Mouse (Mus musculus) urinary bladder, adult 18-20 months (tissue): ENCODE results near the gene Rap1b.

Experiments
- DNase-seq, 2 experiments: peaks; one replicate each; pipeline ENCODE4 v3.0.0; 2022; ENCODE audit warnings: low spot score in 2 of 2, mixed read lengths in 2 of 2

Rap1b gene

DNA sequence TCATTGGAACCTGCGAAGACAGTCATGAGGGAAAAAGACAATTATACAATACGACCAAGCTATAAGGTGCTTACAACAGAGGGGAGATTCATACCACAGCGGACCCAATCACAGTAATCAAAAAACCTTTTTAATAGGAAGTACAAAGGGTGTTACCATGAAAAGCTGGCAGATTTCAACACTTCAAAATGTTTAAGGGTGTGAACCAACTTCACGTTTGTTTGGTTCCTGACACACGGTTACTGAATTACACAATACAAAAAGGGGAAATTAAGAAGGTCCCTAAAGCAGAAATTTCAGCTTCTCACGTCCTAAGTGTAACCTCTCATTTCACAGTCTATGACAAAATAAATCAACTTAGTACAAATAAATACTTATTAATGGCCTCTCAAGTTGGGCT, 27.2 kb downstream of the Rap1b start:
- DNase-seq = no peak

DNA sequence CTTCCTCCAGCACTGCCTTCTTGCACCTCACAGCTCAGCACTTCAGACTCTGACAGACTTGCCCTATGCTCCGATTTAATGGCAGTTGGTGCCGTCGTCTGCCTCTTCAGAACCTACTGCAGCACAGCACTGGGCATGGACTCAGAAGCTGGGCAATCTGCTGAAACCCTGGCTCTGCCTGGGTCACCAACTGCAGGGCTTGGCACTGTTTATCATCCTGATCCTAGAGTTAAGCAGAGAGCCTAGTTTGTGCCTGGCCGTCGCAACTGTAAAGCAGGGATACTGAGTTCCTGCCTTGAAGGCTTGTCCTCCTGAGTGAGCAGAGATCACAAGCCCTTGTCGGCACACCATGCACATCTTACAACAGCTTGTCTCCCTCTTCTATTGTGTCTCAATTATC, 29.1 kb downstream of the Rap1b start:
- DNase-seq = no peak

GRCm38 (mm10) chr10:117812501-117812900, 33.3 kb downstream of the Rap1b start:
- no peak for DNase-seq

- no peak for DNase-seq
These were observed 34.3 kb downstream of the Rap1b start for GRCm38 (mm10) chr10:117811555-117811954.

- no peak for DNase-seq
These were observed 35.3 kb downstream of the Rap1b start for GRCm38 (mm10) chr10:117810506-117810905.

- no peak for DNase-seq
These were observed 37.8 kb downstream of the Rap1b start for GRCm38 (mm10) chr10:117808068-117808467.

GRCm38 (mm10) chr10:117805919-117806318, 39.9 kb downstream of the Rap1b start:
- no peak for DNase-seq

DNA sequence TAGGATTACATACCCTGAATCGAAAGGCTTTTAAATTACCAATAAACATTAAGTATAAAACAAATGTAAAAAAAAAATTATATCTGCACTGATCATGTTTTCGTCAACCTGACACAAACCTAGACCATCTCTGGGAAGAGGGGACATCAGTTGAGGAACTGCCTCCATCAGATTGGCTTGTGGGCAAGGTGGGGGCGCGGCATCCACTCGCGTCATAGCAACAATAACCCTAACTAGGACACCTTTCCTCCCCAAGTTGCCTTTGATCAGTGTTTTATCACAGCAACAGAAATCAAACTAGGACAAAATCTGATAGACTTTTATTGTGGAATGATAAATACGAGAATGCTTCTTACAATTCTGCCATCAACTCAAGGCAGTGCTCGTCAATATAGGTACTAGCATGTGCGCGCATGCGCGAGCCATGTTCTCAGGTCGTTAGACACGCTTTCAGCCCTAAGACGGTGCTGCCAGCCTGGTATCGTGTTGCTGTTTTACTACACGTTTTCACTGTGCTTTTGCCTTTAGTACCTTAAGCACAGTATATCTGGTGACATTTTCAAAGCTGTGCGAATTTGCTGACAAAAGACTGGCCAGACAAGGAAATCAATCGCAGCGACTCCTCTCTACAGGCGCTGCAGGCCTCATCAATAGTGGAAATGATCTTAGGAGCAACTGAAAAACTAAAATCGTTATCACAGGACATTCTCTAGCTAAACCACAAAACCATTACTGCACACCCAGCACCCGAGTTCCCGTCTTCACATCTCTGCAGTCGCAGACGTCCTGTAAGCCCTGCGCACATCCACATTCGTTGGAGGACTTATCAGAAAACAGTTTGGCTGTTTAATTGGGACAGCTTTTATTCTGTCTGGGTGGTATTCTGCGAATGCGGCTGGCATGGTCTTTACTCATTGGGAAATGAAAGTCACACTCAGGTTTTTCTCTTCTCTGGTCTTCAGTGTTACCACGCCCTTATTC, 41.7 kb downstream of the Rap1b start:
- no peak for DNase-seq

- DNase-seq = no peak
These were observed 43.9 kb downstream of the Rap1b start for GRCm38 (mm10) chr10:117801886-117802285.

DNA sequence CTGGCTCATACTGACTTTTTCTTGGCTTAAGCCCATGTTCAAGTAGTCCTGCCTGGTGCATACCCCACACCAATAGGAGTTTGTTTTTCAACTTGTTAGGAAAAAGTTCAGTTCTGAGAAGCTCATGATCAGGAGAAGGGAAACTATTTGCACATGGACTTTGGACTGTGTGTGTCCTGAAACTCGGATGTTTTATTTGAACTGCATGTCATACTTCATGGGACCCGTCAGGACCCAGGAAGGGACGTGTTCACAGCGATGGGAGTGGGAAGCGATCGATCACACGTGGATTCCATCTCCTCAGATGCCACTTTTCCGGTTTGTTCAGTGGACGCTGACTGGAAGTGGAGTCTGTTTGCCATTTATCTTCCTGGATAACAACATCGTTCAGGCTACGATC, 46.0 kb downstream of the Rap1b start:
- no peak for DNase-seq

GRCm38 (mm10) chr10:117798436-117799035, 47.3 kb downstream of the Rap1b start:
- DNase-seq = no peak

DNA sequence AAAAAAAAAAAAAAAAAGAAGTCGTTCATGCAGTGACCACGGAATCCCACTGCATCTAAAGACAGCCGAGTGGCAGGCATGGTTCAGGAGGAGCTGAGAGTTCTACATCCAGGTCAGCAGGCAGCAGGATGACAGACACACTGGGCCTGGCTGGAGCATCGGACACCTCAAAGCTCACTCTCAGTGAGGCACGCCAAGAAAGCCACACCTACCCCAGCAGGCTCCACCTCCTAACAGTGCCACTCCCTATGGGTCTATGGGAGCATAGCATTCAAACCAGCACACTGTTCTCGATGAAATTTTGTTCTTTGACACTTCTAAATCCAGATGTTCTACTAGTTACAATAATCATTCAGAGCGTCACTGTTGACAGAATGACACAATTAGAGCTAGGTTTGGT, 48.2 kb downstream of the Rap1b start:
- DNase-seq = no peak

DNA sequence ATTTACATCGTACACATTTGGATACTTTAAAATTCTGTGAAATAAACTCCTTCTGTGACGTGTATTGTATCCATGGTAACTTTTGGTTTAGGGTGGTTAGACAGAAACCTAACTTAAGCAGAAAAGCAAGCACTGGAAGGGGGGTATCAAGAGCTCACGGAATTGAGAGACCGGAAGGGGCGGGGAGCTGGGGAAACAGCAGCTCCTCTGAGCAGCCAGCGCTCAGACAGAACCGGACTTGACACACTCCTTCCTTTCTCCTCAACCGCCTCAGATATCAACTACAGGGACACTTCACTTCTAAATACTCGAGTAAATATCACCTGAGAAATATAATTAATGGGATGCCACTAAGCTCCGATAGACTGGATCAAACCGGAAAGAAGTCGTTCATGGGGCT, 48.7 kb downstream of the Rap1b start:
- no peak for DNase-seq

GRCm38 (mm10) chr10:117796181-117796580, 49.7 kb downstream of the Rap1b start:
- DNase-seq = no peak

- no peak for DNase-seq
These were observed 50.6 kb downstream of the Rap1b start for GRCm38 (mm10) chr10:117795206-117795605.

- no peak for DNase-seq
These were observed 52.3 kb downstream of the Rap1b start for GRCm38 (mm10) chr10:117793436-117794030.

- peak; percentile 100 for DNase-seq
These were observed 53.4 kb downstream of the Rap1b start, which contains the start of gene Nup107 for GRCm38 (mm10) chr10:117792141-117793091. Gene Nup107, minus strand, starts transcription at chr10:117792705.

DNA sequence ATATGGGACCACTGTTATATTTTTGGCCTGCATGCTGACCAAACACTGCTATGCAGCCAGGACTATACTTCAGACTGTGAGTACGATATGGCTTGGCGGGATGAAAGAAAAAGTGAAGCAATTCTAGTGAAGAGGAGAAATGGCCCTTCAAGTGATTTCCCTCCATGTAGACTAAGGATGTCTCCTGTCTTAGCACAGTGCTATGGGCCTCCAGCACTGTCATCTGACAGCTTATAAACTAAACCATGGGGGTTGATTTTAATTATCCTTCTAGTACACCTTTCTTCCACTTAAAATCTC, 54.7 kb downstream of the Rap1b start:
- DNase-seq = no peak

GRCm38 (mm10) chr10:117790421-117791170, 55.2 kb downstream of the Rap1b start:
- DNase-seq = no peak

DNA sequence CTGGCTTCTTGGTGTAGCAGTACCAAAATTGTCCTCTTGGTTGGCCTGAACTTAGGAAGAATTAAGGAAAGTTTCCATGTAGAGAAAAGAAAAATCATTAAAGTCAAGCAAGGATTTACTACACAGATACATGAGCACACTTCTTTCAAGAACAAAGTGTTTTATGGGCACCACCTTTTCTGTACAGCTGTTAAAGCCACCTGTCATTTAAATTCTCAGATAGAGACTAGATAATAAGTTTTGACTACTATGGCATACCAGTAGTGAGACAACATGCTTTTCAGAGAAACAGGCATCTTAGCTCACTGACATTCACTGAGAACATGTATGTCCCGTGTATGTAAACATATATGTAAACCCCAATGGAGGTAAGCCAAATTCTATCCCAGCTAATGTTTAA, 55.8 kb downstream of the Rap1b start:
- no peak for DNase-seq

DNA sequence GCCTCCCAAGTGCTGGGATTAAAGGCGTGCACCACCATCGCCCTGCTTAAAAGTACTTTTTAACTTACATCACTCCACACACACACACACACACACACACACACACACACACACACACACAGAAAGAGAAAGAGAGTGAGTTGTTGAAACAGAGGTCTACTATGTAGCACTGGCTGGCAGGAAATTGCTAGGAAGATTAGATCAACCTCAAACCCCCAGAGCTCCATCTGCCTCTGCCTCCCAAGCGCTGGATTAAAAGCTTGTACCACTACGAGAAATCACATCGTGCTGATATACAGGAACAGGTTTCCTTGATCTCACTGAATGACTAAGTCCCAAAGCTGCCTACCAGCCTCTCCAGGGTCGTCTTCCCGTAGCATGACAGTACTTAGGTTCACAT, 61.2 kb downstream of the Rap1b start:
- DNase-seq = no peak
